Mouse (Mus musculus) liver, embryonic 15.5 days (tissue): ENCODE results near the gene Atg7. TPM values are rescaled to one million over a fixed set of nuclear protein-coding genes. Genes with fewer than 3 reads are reported as not detected.

Source experiments
- ATAC-seq: fragments of 200-750 bp; cut with Nextera tagmentation; 2 replicates; pipeline ENCODE4 v1.8.0; 2017; ENCODE audit warnings: moderate number of reproducible peaks, mild to moderate bottlenecking, moderate library complexity; ENCODE audit not compliant: insufficient read depth
- H3K27ac ChIP-seq: fragments of 300-500 bp; sonication (generic); replicated peaks from 2 replicates; pipeline ENCODE4 v1.5.1; 2015; ENCODE audit warnings: mild to moderate bottlenecking, inconsistent platforms
- H3K27me3 ChIP-seq: fragments of 300-500 bp; sonication (generic); 2 replicates; pipeline ENCODE4 v1.6.1; 2015; ENCODE audit warnings: mild to moderate bottlenecking, inconsistent platforms
- H3K36me3 ChIP-seq: fragments of 300-500 bp; sonication (generic); replicated peaks from 2 replicates; pipeline ENCODE4 v1.6.1; 2015; ENCODE audit warnings: moderate library complexity, mild to moderate bottlenecking, inconsistent platforms
- H3K4me1 ChIP-seq: fragments of 300-500 bp; sonication (generic); replicated peaks from 2 replicates; pipeline ENCODE4 v1.6.1; 2015; ENCODE audit warnings: inconsistent platforms
- H3K4me2 ChIP-seq: fragments of 300-500 bp; sonication (generic); 2 replicates; pipeline ENCODE4 v1.6.1; 2015; ENCODE audit warnings: moderate library complexity, mild to moderate bottlenecking, inconsistent platforms
- H3K4me3 ChIP-seq: fragments of 300-500 bp; sonication (generic); replicated peaks from 2 replicates; pipeline ENCODE4 v1.5.1; 2015; ENCODE audit warnings: mild to moderate bottlenecking, inconsistent platforms
- H3K9ac ChIP-seq: fragments of 300-500 bp; sonication (generic); 2 replicates; pipeline ENCODE4 v1.6.1; 2015; ENCODE audit warnings: moderate library complexity, mild to moderate bottlenecking, inconsistent platforms
- H3K9me3 ChIP-seq: fragments of 300-500 bp; sonication (generic); replicated peaks from 2 replicates; pipeline ENCODE4 v1.6.1; 2016; ENCODE audit warnings: inconsistent platforms
- WGBS: fragments of 180-500 bp; shearing (Covaris S2); methylation state at CpG from one replicate; pipeline ENCODE4 v1.1.7; 2015; ENCODE audit warnings: mixed read lengths; ENCODE audit not compliant: insufficient replicate concordance; 5-methylcytosine and 5-hydroxymethylcytosine counted together
- polyA plus RNA-seq: library from polyadenylated mRNA; unstranded; fragments of >200 nt; fragmentation: Nextera tagmentation; extraction: Ambion mirVana; gene quantifications from 2 replicates; pipeline ENCODE4 v1.2.1, GENCODE M21; 2015

Atg7 gene
- polyA plus RNA-seq, 1 experiment from 2014 or later, result 12.5 TPM

GRCm38 (mm10) chr6:114840012-114840411 lies 197.1 kb downstream of the Atg7 start:
- no peak for ATAC-seq
- H3K27ac ChIP-seq, result no peak overlapping the region
- no peak overlapping the region for H3K4me2 ChIP-seq
- H3K36me3 ChIP-seq, result no peaks in the 10 kb centered on the region; the same call in 1 of the 2 replicates
- no peaks in the 10 kb centered on the region for H3K27me3 ChIP-seq
- 60% methylated on average over 7 of the region's 7 CpGs for WGBS
- no peak overlapping the region for H3K4me3 ChIP-seq
- no peaks in the 10 kb centered on the region for H3K9me3 ChIP-seq
- H3K4me1 ChIP-seq, result peaks cover 5% of the 10 kb centered on the region; the same call in 1 of the 2 replicates
- no peak overlapping the region for H3K9ac ChIP-seq

DNA sequence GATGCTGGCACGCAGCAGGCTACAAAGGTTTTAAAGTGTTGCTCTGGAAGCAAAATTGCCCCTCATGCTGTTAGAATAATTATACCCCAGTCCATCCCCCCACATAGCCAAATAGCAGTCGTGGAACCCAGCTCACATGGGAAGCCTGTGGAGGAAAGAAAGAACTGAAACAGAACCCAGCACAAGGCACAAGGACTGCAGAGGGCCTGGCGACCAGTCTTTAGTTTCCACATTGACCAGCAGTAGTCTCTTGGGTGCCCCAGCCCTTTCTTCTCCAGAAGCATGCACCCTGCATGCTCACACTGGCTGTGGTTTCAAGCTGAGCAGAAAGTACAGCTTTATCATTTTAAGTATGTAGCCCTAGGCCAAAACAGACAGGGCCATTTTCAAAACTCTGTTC lies 199.2 kb downstream of the Atg7 start:
- no peak overlapping the region for H3K4me3 ChIP-seq
- no peak overlapping the region for H3K4me2 ChIP-seq
- ATAC-seq, result no peak
- no peaks in the 10 kb centered on the region for H3K27me3 ChIP-seq
- H3K9me3 ChIP-seq, result no peaks in the 10 kb centered on the region
- no peak overlapping the region; the same call in 1 of the 2 replicates for H3K27ac ChIP-seq
- H3K9ac ChIP-seq, result no peak overlapping the region
- 49% methylated on average over 3 of the region's 3 CpGs for WGBS
- no peaks in the 10 kb centered on the region; the same call in 1 of the 2 replicates for H3K36me3 ChIP-seq
- peaks cover 5% of the 10 kb centered on the region; the same call in 1 of the 2 replicates for H3K4me1 ChIP-seq

- Histone ChIP-seq H3K9ac (no peak overlapping the region), H3K4me2 (no peak overlapping the region), H3K4me3 (no peak overlapping the region), H3K4me1 (peaks cover 5% of the 10 kb centered on the region; the same call in 1 of the 2 replicates), H3K27ac (no peak overlapping the region), H3K9me3 (no peaks in the 10 kb centered on the region), H3K36me3 (no peaks in the 10 kb centered on the region; the same call in 1 of the 2 replicates), H3K27me3 (no peaks in the 10 kb centered on the region)
- no peak for ATAC-seq
- 76% methylated on average over 2 of the region's 2 CpGs for WGBS
Observed at GRCm38 (mm10) chr6:114842863-114843262, 200.0 kb downstream of the Atg7 start.

- no peak for ATAC-seq
- no peak overlapping the region for H3K27ac ChIP-seq
- H3K4me3 ChIP-seq, result no peak overlapping the region
- no peaks in the 10 kb centered on the region for H3K4me1 ChIP-seq
- no peaks in the 10 kb centered on the region for H3K9me3 ChIP-seq
- no peaks in the 10 kb centered on the region; the same call in 1 of the 2 replicates for H3K36me3 ChIP-seq
- no peak overlapping the region for H3K9ac ChIP-seq
- no peaks in the 10 kb centered on the region for H3K27me3 ChIP-seq
- WGBS, result 58% methylated on average over 4 of the region's 4 CpGs
- no peak overlapping the region for H3K4me2 ChIP-seq
Observed at GRCm38 (mm10) chr6:114846153-114846772, 203.4 kb downstream of the Atg7 start.

DNA sequence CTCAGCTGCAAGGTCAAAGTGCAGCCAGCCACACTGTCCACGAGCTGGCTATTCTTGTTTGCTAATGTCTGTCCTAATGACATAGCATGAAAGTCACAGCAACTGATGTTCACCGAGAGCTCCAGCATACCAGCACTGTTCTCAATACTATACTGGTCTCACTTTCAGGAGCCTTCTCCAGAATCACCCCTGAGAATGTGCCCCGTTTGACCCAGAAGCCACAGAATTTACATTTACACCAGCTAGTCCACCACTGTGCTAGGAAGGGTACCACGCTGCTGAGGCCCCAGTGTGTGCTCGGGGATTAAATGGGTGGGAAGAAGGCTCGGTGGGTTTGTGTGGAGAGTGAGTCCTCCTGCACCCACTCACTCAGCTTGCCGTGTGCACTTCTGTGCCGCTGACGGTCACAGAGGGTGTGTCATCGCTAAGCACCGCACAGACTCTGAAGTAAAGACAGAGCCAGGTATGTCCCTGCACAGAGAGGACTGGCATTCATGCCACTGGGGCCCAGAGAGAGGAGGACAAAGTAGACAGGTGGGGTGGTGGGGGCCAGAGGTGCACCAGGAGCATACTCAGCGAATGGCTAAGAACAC lies 204.8 kb downstream of the Atg7 start:
- no peak overlapping the region for H3K9ac ChIP-seq
- no peaks in the 10 kb centered on the region; the same call in 1 of the 2 replicates for H3K36me3 ChIP-seq
- 70% methylated on average over 12 of the region's 12 CpGs for WGBS
- no peak overlapping the region for H3K4me3 ChIP-seq
- no peak overlapping the region for H3K27ac ChIP-seq
- ATAC-seq, result no peak; the same call in 1 of the 2 replicates
- no peaks in the 10 kb centered on the region for H3K27me3 ChIP-seq
- no peaks in the 10 kb centered on the region for H3K4me1 ChIP-seq
- H3K9me3 ChIP-seq, result no peaks in the 10 kb centered on the region
- no peak overlapping the region for H3K4me2 ChIP-seq

- ATAC-seq, result no peak
- H3K4me3 ChIP-seq, result no peak overlapping the region
Observed at GRCm38 (mm10) chr6:114848761-114849160, 205.9 kb downstream of the Atg7 start.

GRCm38 (mm10) chr6:114849787-114850186 lies 206.9 kb downstream of the Atg7 start:
- 60% methylated on average over 8 of the region's 8 CpGs for WGBS
- Histone ChIP-seq H3K27ac (no peak overlapping the region), H3K9ac (no peak overlapping the region), H3K36me3 (no peaks in the 10 kb centered on the region), H3K9me3 (no peaks in the 10 kb centered on the region), H3K27me3 (no peaks in the 10 kb centered on the region), H3K4me1 (no peaks in the 10 kb centered on the region), H3K4me3 (no peak overlapping the region), H3K4me2 (no peak overlapping the region)
- no peak for ATAC-seq

More at GRCm38 (mm10) chr6:114848761-114849160, 205.9 kb downstream of the Atg7 start:
- no peak overlapping the region for H3K9ac ChIP-seq
- H3K36me3 ChIP-seq, result no peaks in the 10 kb centered on the region
- no peak overlapping the region for H3K4me2 ChIP-seq
- no peaks in the 10 kb centered on the region for H3K27me3 ChIP-seq
- no peaks in the 10 kb centered on the region for H3K4me1 ChIP-seq
- 22% methylated on average over 7 of the region's 7 CpGs for WGBS
- H3K9me3 ChIP-seq, result no peaks in the 10 kb centered on the region
- no peak overlapping the region for H3K27ac ChIP-seq

DNA sequence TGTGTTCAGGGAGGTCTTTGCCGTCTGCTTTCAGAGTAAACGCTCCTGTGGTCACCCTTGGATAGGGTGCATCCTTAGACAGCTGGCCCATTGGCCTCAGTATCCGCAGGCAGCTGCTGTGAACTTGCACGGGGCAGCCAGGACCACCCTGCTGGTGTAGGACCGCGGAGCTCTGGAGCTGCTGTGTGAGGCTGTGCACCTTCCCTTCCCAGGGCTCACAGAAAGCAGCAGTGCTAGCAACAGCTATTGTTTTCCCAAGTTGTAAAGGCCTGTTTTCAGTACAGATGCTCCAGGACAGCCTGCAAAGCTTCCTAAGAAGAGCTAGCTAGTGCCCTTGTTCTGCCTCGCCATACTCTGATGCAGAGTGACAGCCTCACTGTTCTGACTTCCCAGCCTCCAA lies 208.8 kb downstream of the Atg7 start:
- Histone ChIP-seq H3K4me1 (no peaks in the 10 kb centered on the region), H3K4me3 (no peak overlapping the region), H3K27me3 (no peaks in the 10 kb centered on the region), H3K27ac (no peak overlapping the region), H3K9me3 (no peaks in the 10 kb centered on the region), H3K36me3 (no peaks in the 10 kb centered on the region), H3K9ac (no peak overlapping the region), H3K4me2 (no peak overlapping the region)
- ATAC-seq, result no peak
- WGBS, result 68% methylated on average over 7 of the region's 7 CpGs

DNA sequence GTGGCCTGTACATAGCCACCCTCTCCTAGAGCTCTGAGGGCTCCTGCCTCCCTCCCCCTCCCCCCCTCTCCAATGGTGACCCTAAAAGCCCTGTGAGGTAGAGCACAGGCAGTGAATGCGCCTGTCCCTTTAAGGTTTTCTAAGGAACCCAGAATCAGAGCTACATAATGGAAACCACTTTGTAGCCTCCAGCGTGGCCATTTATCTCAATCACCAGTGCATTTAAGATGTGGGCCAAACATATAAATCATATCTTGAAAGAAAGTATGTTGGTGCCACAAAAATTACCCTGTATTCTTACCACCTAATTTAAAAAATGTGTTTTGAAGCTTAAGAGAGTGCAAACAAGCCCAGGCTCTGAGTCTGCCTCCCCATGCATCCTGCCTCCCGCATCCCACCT lies 209.8 kb downstream of the Atg7 start:
- Histone ChIP-seq H3K9ac (no peak overlapping the region), H3K27me3 (no peaks in the 10 kb centered on the region), H3K4me3 (no peak overlapping the region), H3K27ac (no peak overlapping the region), H3K36me3 (no peaks in the 10 kb centered on the region), H3K9me3 (no peaks in the 10 kb centered on the region), H3K4me1 (no peaks in the 10 kb centered on the region), H3K4me2 (no peak overlapping the region)
- 60% methylated on average over 3 of the region's 3 CpGs for WGBS
- ATAC-seq, result no peak

DNA sequence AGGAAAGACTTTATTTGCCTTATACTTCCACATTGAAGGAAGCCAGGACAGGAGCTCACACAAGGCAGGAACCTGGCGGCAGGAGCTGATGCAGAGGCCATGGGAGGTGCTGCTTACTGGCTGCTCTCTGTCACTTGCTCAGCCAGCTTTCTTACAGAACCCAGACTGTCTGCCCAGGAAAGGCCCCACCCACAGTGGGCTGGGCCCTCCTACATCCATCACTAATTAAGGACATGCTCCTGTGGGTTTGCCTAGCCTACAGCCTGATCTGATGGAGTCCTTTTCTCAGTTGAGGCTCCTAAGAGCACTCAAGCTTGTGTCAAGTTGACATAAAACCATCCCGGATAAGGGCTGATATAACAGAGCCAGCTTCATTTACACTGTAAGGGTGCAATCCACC lies 211.5 kb downstream of the Atg7 start:
- Histone ChIP-seq H3K36me3 (peaks cover 2% of the 10 kb centered on the region; the same call in 1 of the 2 replicates), H3K27me3 (no peaks in the 10 kb centered on the region), H3K4me3 (no peak overlapping the region), H3K9ac (no peak overlapping the region), H3K4me2 (no peak overlapping the region), H3K4me1 (no peaks in the 10 kb centered on the region), H3K27ac (no peak overlapping the region), H3K9me3 (no peaks in the 10 kb centered on the region)
- 52% methylated on average over 2 of the region's 2 CpGs for WGBS
- ATAC-seq, result no peak

DNA sequence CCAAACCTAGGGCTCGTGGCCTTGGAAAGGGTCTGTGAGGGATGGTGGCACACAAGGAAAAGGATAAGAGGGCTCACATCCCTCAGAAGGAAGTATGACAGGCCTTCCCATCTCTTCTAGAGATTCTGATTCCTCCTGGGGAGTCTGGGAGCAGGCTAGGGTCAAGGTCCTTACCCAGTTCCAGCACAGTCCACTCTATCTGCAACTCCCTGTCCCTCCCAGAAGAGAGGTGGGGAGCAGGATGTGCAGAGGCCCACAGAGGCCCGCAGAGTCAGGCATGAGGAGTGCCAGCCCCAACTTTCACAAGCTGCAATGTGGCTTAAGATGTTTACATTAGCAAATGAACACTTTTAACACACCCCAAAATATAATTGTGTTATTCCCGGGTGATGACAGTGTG lies 212.7 kb downstream of the Atg7 start:
- H3K36me3 ChIP-seq, result peaks cover 12% of the 10 kb centered on the region; the same call in 1 of the 2 replicates
- H3K4me2 ChIP-seq, result no peak overlapping the region
- no peaks in the 10 kb centered on the region for H3K4me1 ChIP-seq
- no peak overlapping the region for H3K27ac ChIP-seq
- no peaks in the 10 kb centered on the region for H3K27me3 ChIP-seq
- H3K9me3 ChIP-seq, result no peaks in the 10 kb centered on the region
- no peak for ATAC-seq
- 56% methylated on average over 3 of the region's 3 CpGs for WGBS
- H3K4me3 ChIP-seq, result no peak overlapping the region
- H3K9ac ChIP-seq, result no peak overlapping the region
